Mouse (Mus musculus): ENCODE measurements around the gene Emc4. TPM values are rescaled to one million over a fixed set of nuclear protein-coding genes. Genes with fewer than 3 reads are reported as not detected.

Emc4 gene
- polyA plus RNA-seq, 1 experiment from 2014 or later, result 201 TPM

GRCm38 (mm10) chr2:112373141-112373540 is 5.3 kb upstream of the Emc4 start:
- WGBS, result 51% methylated on average over 4 of the region's 4 CpGs
- H3K9me3 ChIP-seq, result no peaks in the 10 kb centered on the region
- ATAC-seq (ENCODE audit: low FRiP score, low read depth), result no peak
- H3K4me2 ChIP-seq, result no peak overlapping the region
- peaks cover 7% of the 10 kb centered on the region; the same call in 1 of the 2 replicates for H3K27me3 ChIP-seq
- H3K36me3 ChIP-seq, result no peaks in the 10 kb centered on the region
- H3K4me1 ChIP-seq (replicated peaks), result peaks cover 7% of the 10 kb centered on the region; the same call in 1 of the 2 replicates
- H3K9ac ChIP-seq, result no peak overlapping the region
- H3K4me3 ChIP-seq, result no peak overlapping the region
- H3K27ac ChIP-seq (replicated peaks), result no peak overlapping the region

GRCm38 (mm10) chr2:112369941-112370340 is 2.1 kb upstream of the Emc4 start:
- Histone ChIP-seq H3K4me2 (no peak overlapping the region), H3K36me3 (no peaks in the 10 kb centered on the region), H3K27me3 (0 out of 2 replicates have a peak, but pooled peaks cover 5% of the 10 kb centered on the region), H3K9ac (no peak overlapping the region), H3K27ac (replicated peaks) (no peak overlapping the region), H3K4me3 (no peak overlapping the region), H3K4me1 (replicated peaks) (peaks cover 20% of the 10 kb centered on the region), H3K9me3 (no peaks in the 10 kb centered on the region)
- 71% methylated on average over 5 of the region's 5 CpGs for WGBS
- no peak for ATAC-seq (ENCODE audit: low FRiP score, low read depth)

GRCm38 (mm10) chr2:112367222-112367621 is 605 bp downstream of the Emc4 start:
- H3K9ac ChIP-seq, result peak overlapping the region; percentile 75
- H3K4me2 ChIP-seq, result peak overlapping the region; percentile 86
- H3K9me3 ChIP-seq, result no peaks in the 10 kb centered on the region
- peak; percentile 57 for ATAC-seq (ENCODE audit: low FRiP score, low read depth)
- no peaks in the 10 kb centered on the region for H3K27me3 ChIP-seq
- peak overlapping the region; percentile 90 for H3K4me3 ChIP-seq
- no peak overlapping the region for H3K27ac ChIP-seq (replicated peaks)
- 20% methylated on average over 15 of the region's 15 CpGs for WGBS
- H3K36me3 ChIP-seq, result peaks cover 20% of the 10 kb centered on the region
- H3K4me1 ChIP-seq (replicated peaks), result peaks cover 20% of the 10 kb centered on the region

GRCm38 (mm10) chr2:112360781-112361169 is 7.1 kb downstream of the Emc4 start:
- Histone ChIP-seq H3K27ac (replicated peaks) (no peak overlapping the region), H3K9ac (no peak overlapping the region), H3K27me3 (no peaks in the 10 kb centered on the region), H3K9me3 (no peaks in the 10 kb centered on the region), H3K36me3 (peaks cover 82% of the 10 kb centered on the region), H3K4me1 (replicated peaks) (no peaks in the 10 kb centered on the region), H3K4me3 (no peak overlapping the region), H3K4me2 (no peak overlapping the region)
- WGBS, result 81% methylated on average over 2 of the region's 2 CpGs
- ATAC-seq (ENCODE audit: low FRiP score, low read depth), result no peak

- Histone ChIP-seq H3K36me3 (peaks cover 88% of the 10 kb centered on the region), H3K9me3 (no peaks in the 10 kb centered on the region), H3K27me3 (no peaks in the 10 kb centered on the region), H3K4me3 (no peak overlapping the region), H3K4me2 (no peak overlapping the region), H3K27ac (replicated peaks) (no peak overlapping the region), H3K4me1 (replicated peaks) (no peaks in the 10 kb centered on the region), H3K9ac (no peak overlapping the region)
- WGBS, result 91% methylated on average over 12 of the region's 12 CpGs
- no peak for ATAC-seq (ENCODE audit: low FRiP score, low read depth)
Observed at GRCm38 (mm10) chr2:112360012-112360780, 7.6 kb downstream of the Emc4 start.

- no peak for ATAC-seq (ENCODE audit: low FRiP score, low read depth)
- no peak overlapping the region for H3K4me2 ChIP-seq
- H3K9me3 ChIP-seq, result no peaks in the 10 kb centered on the region
- peaks cover 90% of the 10 kb centered on the region for H3K36me3 ChIP-seq
- H3K4me3 ChIP-seq, result no peak overlapping the region
- H3K27ac ChIP-seq (replicated peaks), result no peak overlapping the region
- H3K9ac ChIP-seq, result no peak overlapping the region
- H3K4me1 ChIP-seq (replicated peaks), result no peaks in the 10 kb centered on the region
- H3K27me3 ChIP-seq, result no peaks in the 10 kb centered on the region
- 86% methylated on average over 2 of the region's 2 CpGs for WGBS
Observed at GRCm38 (mm10) chr2:112359611-112360010, 8.2 kb downstream of the Emc4 start.

- Histone ChIP-seq H3K27me3 (no peaks in the 10 kb centered on the region), H3K9ac (no peak overlapping the region), H3K4me1 (replicated peaks) (no peaks in the 10 kb centered on the region), H3K36me3 (peaks cover 81% of the 10 kb centered on the region), H3K4me2 (no peak overlapping the region), H3K27ac (replicated peaks) (no peak overlapping the region), H3K9me3 (no peaks in the 10 kb centered on the region), H3K4me3 (no peak overlapping the region)
- no peak for ATAC-seq (ENCODE audit: low FRiP score, low read depth)
- 91% methylated on average over 7 of the region's 7 CpGs for WGBS
Observed at GRCm38 (mm10) chr2:112353685-112354455, 14.0 kb downstream of the Emc4 start.

- no peaks in the 10 kb centered on the region for H3K4me1 ChIP-seq (replicated peaks)
- H3K4me3 ChIP-seq, result no peak overlapping the region
- H3K4me2 ChIP-seq, result no peak overlapping the region
- no peak for ATAC-seq (ENCODE audit: low FRiP score, low read depth)
- peaks cover 49% of the 10 kb centered on the region for H3K36me3 ChIP-seq
- no peak overlapping the region for H3K27ac ChIP-seq (replicated peaks)
- 94% methylated on average over 3 of the region's 3 CpGs for WGBS
- H3K9ac ChIP-seq, result no peak overlapping the region
- H3K27me3 ChIP-seq, result no peaks in the 10 kb centered on the region
- no peaks in the 10 kb centered on the region for H3K9me3 ChIP-seq
Observed at GRCm38 (mm10) chr2:112348246-112348645, 19.6 kb downstream of the Emc4 start.

GRCm38 (mm10) chr2:112341117-112341516 is 26.7 kb downstream of the Emc4 start:
- Histone ChIP-seq H3K4me2 (no peak overlapping the region), H3K9me3 (no peaks in the 10 kb centered on the region), H3K4me3 (no peak overlapping the region), H3K36me3 (peaks cover 49% of the 10 kb centered on the region), H3K27me3 (no peaks in the 10 kb centered on the region), H3K4me1 (replicated peaks) (no peaks in the 10 kb centered on the region), H3K27ac (replicated peaks) (no peak overlapping the region), H3K9ac (no peak overlapping the region)
- ATAC-seq (ENCODE audit: low FRiP score, low read depth), result no peak
- 70% methylated on average over 3 of the region's 3 CpGs for WGBS

GRCm38 (mm10) chr2:112339736-112340135 is 28.1 kb downstream of the Emc4 start:
- Histone ChIP-seq H3K9ac (no peak overlapping the region), H3K36me3 (peaks cover 58% of the 10 kb centered on the region), H3K27me3 (no peaks in the 10 kb centered on the region), H3K27ac (replicated peaks) (no peak overlapping the region), H3K4me1 (replicated peaks) (no peaks in the 10 kb centered on the region), H3K4me3 (no peak overlapping the region), H3K9me3 (no peaks in the 10 kb centered on the region), H3K4me2 (no peak overlapping the region)
- 92% methylated on average over 2 of the region's 2 CpGs for WGBS
- ATAC-seq (ENCODE audit: low FRiP score, low read depth), result no peak

GRCm38 (mm10) chr2:112337211-112337610 is 30.6 kb downstream of the Emc4 start:
- Histone ChIP-seq H3K36me3 (peaks cover 49% of the 10 kb centered on the region), H3K27ac (replicated peaks) (no peak overlapping the region)
- no peak for ATAC-seq (ENCODE audit: low FRiP score, low read depth)

More at GRCm38 (mm10) chr2:112337211-112337610, 30.6 kb downstream of the Emc4 start:
- H3K4me1 ChIP-seq (replicated peaks), result no peaks in the 10 kb centered on the region
- H3K9me3 ChIP-seq, result no peaks in the 10 kb centered on the region
- no peak overlapping the region for H3K4me2 ChIP-seq
- no peaks in the 10 kb centered on the region for H3K27me3 ChIP-seq
- no peak overlapping the region for H3K9ac ChIP-seq
- 91% methylated on average over 6 of the region's 6 CpGs for WGBS
- H3K4me3 ChIP-seq, result no peak overlapping the region
